Mouse (Mus musculus): ENCODE results near the gene St8sia1. TPM values are rescaled to one million over a fixed set of nuclear protein-coding genes. Genes with fewer than 3 reads are reported as not detected.

The St8sia1 gene
- polyA plus RNA-seq, 1 experiment from 2014 or later: 0.08 TPM

GRCm38 (mm10) chr6:142856258-142856874, 107.9 kb downstream of the St8sia1 start:
- no peak for ATAC-seq (ENCODE audit: insufficient read depth)
- no peaks in the 10 kb centered on the region for H3K27me3 ChIP-seq
- no peaks in the 10 kb centered on the region for H3K9me3 ChIP-seq (replicated peaks)
- H3K4me1 ChIP-seq (replicated peaks): no peaks in the 10 kb centered on the region
- 33% methylated on average over 3 of the region's 3 CpGs for WGBS (ENCODE audit: insufficient replicate concordance)
- no peak overlapping the region for H3K9ac ChIP-seq
- no peak overlapping the region for H3K4me3 ChIP-seq (replicated peaks)
- no peak overlapping the region for H3K4me2 ChIP-seq
- no peaks in the 10 kb centered on the region for H3K36me3 ChIP-seq (replicated peaks)
- H3K27ac ChIP-seq (replicated peaks): no peak overlapping the region

GRCm38 (mm10) chr6:142855761-142856160, 108.5 kb downstream of the St8sia1 start:
- H3K4me3 ChIP-seq (replicated peaks): no peak overlapping the region
- no peak overlapping the region for H3K27ac ChIP-seq (replicated peaks)
- ATAC-seq (ENCODE audit: insufficient read depth): no peak
- no peaks in the 10 kb centered on the region for H3K4me1 ChIP-seq (replicated peaks)
- no peaks in the 10 kb centered on the region for H3K36me3 ChIP-seq (replicated peaks)
- no peak overlapping the region for H3K9ac ChIP-seq
- no peaks in the 10 kb centered on the region for H3K9me3 ChIP-seq (replicated peaks)
- H3K27me3 ChIP-seq: no peaks in the 10 kb centered on the region
- H3K4me2 ChIP-seq: no peak overlapping the region
- 67% methylated on average over 5 of the region's 5 CpGs for WGBS (ENCODE audit: insufficient replicate concordance)

- no peak overlapping the region for H3K27ac ChIP-seq (replicated peaks)
- H3K4me1 ChIP-seq (replicated peaks): no peaks in the 10 kb centered on the region
- no peaks in the 10 kb centered on the region for H3K36me3 ChIP-seq (replicated peaks)
- ATAC-seq (ENCODE audit: insufficient read depth): no peak
- no peak overlapping the region for H3K4me3 ChIP-seq (replicated peaks)
- no peak overlapping the region for H3K4me2 ChIP-seq
- no peak overlapping the region for H3K9ac ChIP-seq
- no peaks in the 10 kb centered on the region for H3K27me3 ChIP-seq
- no peaks in the 10 kb centered on the region for H3K9me3 ChIP-seq (replicated peaks)
- 55% methylated on average over 6 of the region's 6 CpGs for WGBS (ENCODE audit: insufficient replicate concordance)
Observed at GRCm38 (mm10) chr6:142852419-142853377, 111.6 kb downstream of the St8sia1 start.

GRCm38 (mm10) chr6:142850436-142850835, 113.8 kb downstream of the St8sia1 start:
- no peak for ATAC-seq (ENCODE audit: insufficient read depth)

GRCm38 (mm10) chr6:142849326-142849725, 114.9 kb downstream of the St8sia1 start:
- no peak overlapping the region for H3K4me2 ChIP-seq
- no peaks in the 10 kb centered on the region for H3K4me1 ChIP-seq (replicated peaks)
- WGBS (ENCODE audit: insufficient replicate concordance): 52% methylated on average over 5 of the region's 5 CpGs
- no peak overlapping the region for H3K4me3 ChIP-seq (replicated peaks)
- H3K9ac ChIP-seq: no peak overlapping the region
- H3K9me3 ChIP-seq (replicated peaks): no peaks in the 10 kb centered on the region
- no peaks in the 10 kb centered on the region for H3K27me3 ChIP-seq
- no peak overlapping the region for H3K27ac ChIP-seq (replicated peaks)
- ATAC-seq (ENCODE audit: insufficient read depth): no peak
- no peaks in the 10 kb centered on the region for H3K36me3 ChIP-seq (replicated peaks)

More at GRCm38 (mm10) chr6:142850436-142850835, 113.8 kb downstream of the St8sia1 start:
- H3K36me3 ChIP-seq (replicated peaks): no peaks in the 10 kb centered on the region
- no peak overlapping the region for H3K4me2 ChIP-seq
- no peak overlapping the region for H3K4me3 ChIP-seq (replicated peaks)
- H3K27me3 ChIP-seq: no peaks in the 10 kb centered on the region
- H3K27ac ChIP-seq (replicated peaks): no peak overlapping the region
- 68% methylated on average over 8 of the region's 8 CpGs for WGBS (ENCODE audit: insufficient replicate concordance)
- no peaks in the 10 kb centered on the region for H3K4me1 ChIP-seq (replicated peaks)
- H3K9ac ChIP-seq: no peak overlapping the region
- H3K9me3 ChIP-seq (replicated peaks): no peaks in the 10 kb centered on the region

- Histone ChIP-seq H3K36me3 (replicated peaks) (no peaks in the 10 kb centered on the region), H3K4me3 (replicated peaks) (no peak overlapping the region), H3K27me3 (no peaks in the 10 kb centered on the region), H3K4me2 (no peak overlapping the region), H3K9ac (no peak overlapping the region), H3K9me3 (replicated peaks) (no peaks in the 10 kb centered on the region), H3K4me1 (replicated peaks) (no peaks in the 10 kb centered on the region), H3K27ac (replicated peaks) (no peak overlapping the region)
- ATAC-seq (ENCODE audit: insufficient read depth): no peak
- 61% methylated on average over 8 of the region's 8 CpGs for WGBS (ENCODE audit: insufficient replicate concordance)
Observed at GRCm38 (mm10) chr6:142847914-142848674, 116.2 kb downstream of the St8sia1 start.

- H3K27ac ChIP-seq (replicated peaks): no peak overlapping the region
- H3K4me3 ChIP-seq (replicated peaks): no peak overlapping the region
- no peak overlapping the region for H3K9ac ChIP-seq
- no peak overlapping the region for H3K4me2 ChIP-seq
- no peaks in the 10 kb centered on the region for H3K36me3 ChIP-seq (replicated peaks)
- ATAC-seq (ENCODE audit: insufficient read depth): no peak
- 66% methylated on average over 4 of the region's 4 CpGs for WGBS (ENCODE audit: insufficient replicate concordance)
- no peaks in the 10 kb centered on the region for H3K4me1 ChIP-seq (replicated peaks)
- H3K9me3 ChIP-seq (replicated peaks): no peaks in the 10 kb centered on the region
- no peaks in the 10 kb centered on the region for H3K27me3 ChIP-seq
Observed at GRCm38 (mm10) chr6:142846855-142847254, 117.4 kb downstream of the St8sia1 start.

GRCm38 (mm10) chr6:142845066-142845465, 119.2 kb downstream of the St8sia1 start:
- Histone ChIP-seq H3K9ac (no peak overlapping the region), H3K36me3 (replicated peaks) (no peaks in the 10 kb centered on the region), H3K4me2 (no peak overlapping the region), H3K9me3 (replicated peaks) (no peaks in the 10 kb centered on the region), H3K4me3 (replicated peaks) (no peak overlapping the region), H3K27me3 (no peaks in the 10 kb centered on the region), H3K27ac (replicated peaks) (no peak overlapping the region), H3K4me1 (replicated peaks) (no peaks in the 10 kb centered on the region)
- no peak for ATAC-seq (ENCODE audit: insufficient read depth)
- 57% methylated on average over 4 of the region's 4 CpGs for whole genome bisulfite sequencing (ENCODE audit: insufficient replicate concordance)

GRCm38 (mm10) chr6:142844061-142844460, 120.2 kb downstream of the St8sia1 start:
- Histone ChIP-seq H3K36me3 (replicated peaks) (no peaks in the 10 kb centered on the region), H3K4me2 (no peak overlapping the region)
- 57% methylated on average over 4 of the region's 4 CpGs for whole genome bisulfite sequencing (ENCODE audit: insufficient replicate concordance)

GRCm38 (mm10) chr6:142838501-142838900, 125.8 kb downstream of the St8sia1 start:
- no peaks in the 10 kb centered on the region for H3K9me3 ChIP-seq (replicated peaks)
- H3K4me3 ChIP-seq (replicated peaks): no peak overlapping the region
- H3K27ac ChIP-seq (replicated peaks): no peak overlapping the region
- H3K27me3 ChIP-seq: no peaks in the 10 kb centered on the region
- 75% methylated on average over 1 of the region's 1 CpGs for WGBS (ENCODE audit: insufficient replicate concordance)
- H3K4me2 ChIP-seq: no peak overlapping the region
- no peak for ATAC-seq (ENCODE audit: insufficient read depth)
- no peak overlapping the region for H3K9ac ChIP-seq
- no peaks in the 10 kb centered on the region for H3K4me1 ChIP-seq (replicated peaks)
- no peaks in the 10 kb centered on the region for H3K36me3 ChIP-seq (replicated peaks)

More at GRCm38 (mm10) chr6:142844061-142844460, 120.2 kb downstream of the St8sia1 start:
- Histone ChIP-seq H3K9me3 (replicated peaks) (no peaks in the 10 kb centered on the region), H3K27me3 (no peaks in the 10 kb centered on the region), H3K27ac (replicated peaks) (no peak overlapping the region), H3K4me3 (replicated peaks) (no peak overlapping the region), H3K4me1 (replicated peaks) (no peaks in the 10 kb centered on the region), H3K9ac (no peak overlapping the region)
- no peak for ATAC-seq (ENCODE audit: insufficient read depth)

GRCm38 (mm10) chr6:142837326-142837725, 126.9 kb downstream of the St8sia1 start:
- H3K36me3 ChIP-seq (replicated peaks): no peaks in the 10 kb centered on the region
- no peaks in the 10 kb centered on the region for H3K4me1 ChIP-seq (replicated peaks)
- H3K27ac ChIP-seq (replicated peaks): no peak overlapping the region
- no peak overlapping the region for H3K4me2 ChIP-seq
- ATAC-seq (ENCODE audit: insufficient read depth): no peak
- peaks cover 2% of the 10 kb centered on the region; the same call in 1 of the 2 replicates for H3K27me3 ChIP-seq
- 68% methylated on average over 9 of the region's 9 CpGs for WGBS (ENCODE audit: insufficient replicate concordance)
- H3K9me3 ChIP-seq (replicated peaks): no peaks in the 10 kb centered on the region
- no peak overlapping the region for H3K9ac ChIP-seq
- H3K4me3 ChIP-seq (replicated peaks): no peak overlapping the region

Measured in liver, embryonic 15.5 days (tissue).